Mouse (Mus musculus) neural tube, embryonic 14.5 days (tissue): ENCODE measurements at regions not wholly inside any gene's neighbourhood (a gene's known extent, or its start where the extent isn't known, plus 50 kb on each side); places are given as distances from the start of the nearest gene placed in this dataset.
"Not testable (repeated sequence)": the region's sequence is repeated elsewhere in the genome, so short reads cannot be mapped to it uniquely, and the experiment has no call there.

Source experiments
- ATAC-seq: fragments of 200-750 bp; cut with Nextera tagmentation; 2 replicates; pipeline ENCODE4 v1.8.0; 2017; ENCODE audit warnings: low read depth, mild to moderate bottlenecking, moderate TSS enrichment, moderate library complexity
- H3K27ac ChIP-seq: fragments of 300-500 bp; sonication (generic); 2 replicates; pipeline ENCODE4 v1.5.1; 2014; ENCODE audit warnings: low read depth, mild to moderate bottlenecking, control low read depth, low read length, moderate library complexity, mixed read lengths
- H3K27me3 ChIP-seq: fragments of 300-500 bp; sonication (generic); 2 replicates; pipeline ENCODE4 v1.6.1; 2014; ENCODE audit warnings: low read length; ENCODE audit not compliant: control insufficient read depth, insufficient read depth
- H3K36me3 ChIP-seq: fragments of 300-500 bp; sonication (generic); 2 replicates; pipeline ENCODE4 v1.6.1; 2014; ENCODE audit warnings: low read length, mixed read lengths; ENCODE audit not compliant: control insufficient read depth, insufficient read depth
- H3K4me1 ChIP-seq: fragments of 300-500 bp; sonication (generic); 2 replicates; pipeline ENCODE4 v1.6.1; 2014; ENCODE audit warnings: low read length; ENCODE audit not compliant: control insufficient read depth, insufficient read depth
- H3K4me2 ChIP-seq: fragments of 300-500 bp; sonication (generic); 2 replicates; pipeline ENCODE4 v1.6.1; 2014; ENCODE audit warnings: mild to moderate bottlenecking, low read depth, low read length, control low read depth
- H3K4me3 ChIP-seq: fragments of 300-500 bp; sonication (generic); 2 replicates; pipeline ENCODE4 v1.5.1; 2014; ENCODE audit warnings: low read depth, low read length, control low read depth, mixed read lengths
- H3K9ac ChIP-seq: fragments of 300-500 bp; sonication (generic); replicated peaks from 2 replicates; pipeline ENCODE4 v1.6.1; 2014; ENCODE audit warnings: low read depth, mild to moderate bottlenecking, control low read depth, low read length, mixed read lengths
- H3K9me3 ChIP-seq: fragments of 300-500 bp; sonication (generic); 2 replicates; pipeline ENCODE4 v1.6.1; 2016; ENCODE audit warnings: low read length; ENCODE audit not compliant: control insufficient read depth
- WGBS: fragments of 180-500 bp; shearing (Covaris S2); extraction: QIAGEN DNeasy Blood & Tissue Kit; methylation state at CpG from one replicate; pipeline ENCODE4 v1.1.7; 2014; 5-methylcytosine and 5-hydroxymethylcytosine counted together

- WGBS: 87% methylated on average over 2 of the region's 2 CpGs
Measured at GRCm38 (mm10) chr15:9954941-9955340, 206.3 kb upstream of the Spef2 start.

GRCm38 (mm10) chr15:9974999-9975398 lies 202.0 kb upstream of the Prlr start:
- Histone ChIP-seq H3K4me2 (no peak overlapping the region), H3K27me3 (no peaks in the 10 kb centered on the region), H3K4me3 (no peak overlapping the region), H3K9ac (no peak overlapping the region), H3K9me3 (no peaks in the 10 kb centered on the region), H3K36me3 (no peaks in the 10 kb centered on the region), H3K27ac (no peak overlapping the region), H3K4me1 (no peaks in the 10 kb centered on the region)
- no peak for ATAC-seq
- 83% methylated on average over 4 of the region's 4 CpGs for WGBS

More at GRCm38 (mm10) chr15:9954941-9955340, 206.3 kb upstream of the Spef2 start:
- no peak overlapping the region for H3K9ac ChIP-seq
- H3K27me3 ChIP-seq: no peaks in the 10 kb centered on the region
- no peaks in the 10 kb centered on the region for H3K9me3 ChIP-seq
- no peak overlapping the region for H3K4me2 ChIP-seq
- no peaks in the 10 kb centered on the region for H3K4me1 ChIP-seq
- H3K4me3 ChIP-seq: no peak overlapping the region
- H3K27ac ChIP-seq: no peak overlapping the region
- no peak for ATAC-seq
- no peaks in the 10 kb centered on the region for H3K36me3 ChIP-seq

GRCm38 (mm10) chr15:10011289-10012234 lies 165.5 kb upstream of the Prlr start:
- H3K4me1 ChIP-seq: no peaks in the 10 kb centered on the region
- ATAC-seq: peak; percentile 99
- no peaks in the 10 kb centered on the region for H3K27me3 ChIP-seq
- no peak overlapping the region for H3K4me3 ChIP-seq
- H3K4me2 ChIP-seq: no peak overlapping the region
- WGBS: 44% methylated on average over 7 of the region's 7 CpGs
- H3K9ac ChIP-seq: no peak overlapping the region
- no peak overlapping the region for H3K27ac ChIP-seq
- no peaks in the 10 kb centered on the region for H3K36me3 ChIP-seq
- H3K9me3 ChIP-seq: no peaks in the 10 kb centered on the region

GRCm38 (mm10) chr15:10017216-10017615 lies 159.8 kb upstream of the Prlr start:
- no peak for ATAC-seq
- H3K4me2 ChIP-seq: no peak overlapping the region
- no peak overlapping the region for H3K4me3 ChIP-seq
- H3K27ac ChIP-seq: no peak overlapping the region
- H3K9me3 ChIP-seq: no peaks in the 10 kb centered on the region
- no peaks in the 10 kb centered on the region for H3K27me3 ChIP-seq
- H3K9ac ChIP-seq: no peak overlapping the region
- H3K4me1 ChIP-seq: no peaks in the 10 kb centered on the region
- no peaks in the 10 kb centered on the region for H3K36me3 ChIP-seq

GRCm38 (mm10) chr15:10029902-10030301 lies 147.1 kb upstream of the Prlr start:
- Histone ChIP-seq H3K27me3 (no peaks in the 10 kb centered on the region), H3K36me3 (no peaks in the 10 kb centered on the region), H3K27ac (no peak overlapping the region), H3K4me2 (no peak overlapping the region), H3K4me1 (no peaks in the 10 kb centered on the region), H3K4me3 (no peak overlapping the region), H3K9me3 (no peaks in the 10 kb centered on the region), H3K9ac (no peak overlapping the region)
- WGBS: 80% methylated on average over 4 of the region's 4 CpGs
- ATAC-seq: no peak

GRCm38 (mm10) chr15:10035561-10035960 lies 141.5 kb upstream of the Prlr start:
- Histone ChIP-seq H3K4me1 (no peaks in the 10 kb centered on the region), H3K9ac (no peak overlapping the region), H3K4me3 (no peak overlapping the region), H3K9me3 (no peaks in the 10 kb centered on the region), H3K4me2 (no peak overlapping the region), H3K27ac (no peak overlapping the region), H3K27me3 (no peaks in the 10 kb centered on the region), H3K36me3 (no peaks in the 10 kb centered on the region)
- ATAC-seq: no peak
- WGBS: 70% methylated on average over 1 of the region's 1 CpGs

GRCm38 (mm10) chr15:10036576-10036975 lies 140.5 kb upstream of the Prlr start:
- H3K27ac ChIP-seq, H3K9me3 ChIP-seq, H3K4me3 ChIP-seq, H3K36me3 ChIP-seq, ATAC-seq, H3K4me2 ChIP-seq, H3K9ac ChIP-seq, H3K27me3 ChIP-seq, H3K4me1 ChIP-seq: not testable (repeated sequence)
- 80% methylated on average over 2 of the region's 2 CpGs for WGBS

- Histone ChIP-seq H3K9ac (no peak overlapping the region), H3K4me1 (no peaks in the 10 kb centered on the region), H3K9me3 (no peaks in the 10 kb centered on the region), H3K4me2 (no peak overlapping the region), H3K27ac (no peak overlapping the region), H3K36me3 (no peaks in the 10 kb centered on the region), H3K27me3 (no peaks in the 10 kb centered on the region), H3K4me3 (no peak overlapping the region)
- 96% methylated on average over 2 of the region's 2 CpGs for WGBS
- ATAC-seq: no peak
Measured at GRCm38 (mm10) chr15:10073580-10073979, 103.5 kb upstream of the Prlr start.

- Histone ChIP-seq H3K27me3 (no peaks in the 10 kb centered on the region), H3K4me1 (no peaks in the 10 kb centered on the region), H3K9ac (no peak overlapping the region), H3K27ac (no peak overlapping the region), H3K36me3 (no peaks in the 10 kb centered on the region), H3K9me3 (no peaks in the 10 kb centered on the region), H3K4me2 (no peak overlapping the region), H3K4me3 (no peak overlapping the region)
- ATAC-seq: no peak
- 83% methylated on average over 9 of the region's 9 CpGs for WGBS
Measured at GRCm38 (mm10) chr15:10074916-10075315, 102.1 kb upstream of the Prlr start.
